Mouse (Mus musculus) adrenal gland, adult 2 months (tissue): Measurements from ENCODE around the gene Tmem273. TPM values are rescaled to one million over a fixed set of nuclear protein-coding genes. Genes with fewer than 3 reads are reported as not detected.
A peak's percentile ranks its signal among the peaks of the same experiment; 100 is the strongest.

Source experiments
- DNase-seq: peaks from one replicate; pipeline ENCODE4 v3.0.0; 2021
- polyA plus RNA-seq: library from polyadenylated mRNA; depleted of rRNA; stranded (reverse); fragments of >200 nt; gene quantifications from 2 replicates; pipeline ENCODE4 v1.2.3, GENCODE M21; 2012; rRNA removed
- total RNA-seq, 2 experiments: library from RNA; stranded (reverse); gene quantifications; 2 replicates each; pipeline ENCODE4 v1.2.3; 2021

Gene Tmem273
- total and polyA plus RNA-seq, 3 experiments = 1.2 to 4.5 (median 4.4) TPM

DNA sequence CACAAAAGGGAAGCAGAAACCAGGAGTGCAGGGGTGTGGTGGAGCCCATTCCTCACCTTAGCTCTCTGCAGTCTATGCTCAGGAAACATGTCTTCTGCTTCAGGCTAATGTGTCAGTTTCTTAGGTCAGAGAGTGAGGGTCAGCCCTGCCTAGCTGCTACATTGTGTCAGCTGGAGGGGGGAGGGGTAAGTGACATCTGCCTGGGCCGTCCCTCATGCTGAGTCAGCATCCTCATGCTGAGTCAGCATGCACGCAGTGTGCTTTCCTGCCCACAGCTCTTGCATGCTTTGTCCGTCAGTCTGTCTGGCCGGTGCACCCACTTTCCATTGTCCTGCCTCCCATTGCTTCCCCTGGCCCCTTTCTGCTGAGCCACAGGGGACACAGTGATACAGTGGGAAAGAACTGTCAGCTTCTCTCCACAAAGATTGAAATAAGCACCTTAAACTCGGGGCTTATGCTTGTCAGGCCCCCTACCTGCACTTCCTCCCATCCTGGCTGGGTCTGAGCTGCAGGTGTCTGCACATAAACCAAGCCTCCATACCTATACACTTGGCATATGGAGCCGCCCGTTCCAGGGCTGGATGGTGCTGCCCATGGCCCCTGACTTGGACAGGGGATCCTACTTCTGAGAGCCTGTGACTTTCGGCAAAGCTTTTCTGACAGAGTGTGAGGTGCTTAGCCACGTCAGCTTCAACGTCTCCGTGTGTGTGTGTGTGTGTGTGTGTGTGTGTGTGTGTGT lies 74.2 kb downstream of the Tmem273 start:
- peak; percentile 41 for DNase-seq

DNA sequence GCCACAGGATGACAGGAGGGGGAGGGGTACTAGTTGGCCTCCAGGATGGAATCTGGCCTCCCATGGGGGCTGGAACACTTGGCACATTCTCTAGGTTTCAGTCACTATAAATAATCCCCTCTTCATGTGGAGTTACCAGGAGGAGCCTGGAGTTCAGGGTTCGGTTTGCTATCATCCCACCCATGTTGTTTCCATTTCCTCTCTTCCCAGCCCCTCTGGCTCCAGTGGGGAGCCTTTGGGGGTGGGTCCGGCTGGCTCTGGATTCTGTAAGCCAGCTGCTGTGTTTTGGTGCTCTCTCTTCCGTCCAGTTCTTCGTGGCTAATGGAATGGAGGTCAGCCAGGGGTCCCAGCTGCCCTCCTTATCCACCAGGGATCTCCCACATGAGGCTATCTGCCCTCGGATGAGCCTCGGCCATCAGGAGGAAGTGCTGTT lies 75.4 kb downstream of the Tmem273 start:
- DNase-seq = no peak

DNA sequence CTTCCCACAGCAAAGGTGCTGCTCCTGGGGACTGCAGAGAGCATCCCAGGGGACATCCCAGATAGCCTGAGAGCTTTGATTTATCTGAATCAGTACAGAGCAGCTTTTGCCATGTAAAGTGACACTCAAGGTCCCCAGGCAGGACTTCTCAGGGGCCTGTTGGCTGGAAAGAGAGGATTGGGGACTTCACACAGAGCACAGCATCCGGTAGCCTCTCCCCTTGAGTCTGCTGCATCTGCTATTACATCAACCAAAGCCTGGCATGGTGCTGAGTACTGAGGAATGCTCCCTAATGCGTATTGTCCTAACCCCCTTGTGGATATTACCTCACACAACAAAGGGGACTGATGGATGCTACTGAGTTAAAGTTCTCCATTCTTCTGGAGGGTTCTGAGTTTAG lies 75.9 kb downstream of the Tmem273 start:
- no peak for DNase-seq

DNA sequence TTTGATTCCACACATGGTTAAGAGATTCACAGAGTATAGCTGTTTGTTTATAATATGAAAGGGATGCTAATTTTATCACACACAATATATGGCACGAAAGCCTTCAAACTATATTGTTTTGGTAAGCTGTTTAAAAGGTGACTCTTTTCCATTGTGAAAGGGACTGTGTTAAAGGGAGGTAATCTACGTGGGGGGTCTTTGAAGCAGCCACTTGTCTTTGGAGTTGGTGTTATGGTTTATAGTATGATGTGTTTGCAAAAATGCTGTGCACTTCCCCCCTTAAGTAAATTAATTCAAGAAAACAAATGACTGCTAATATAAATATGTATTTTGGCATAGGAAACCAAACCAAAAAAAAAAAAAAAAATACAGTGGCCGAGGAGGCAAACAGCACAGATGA lies 79.6 kb downstream of the Tmem273 start:
- DNase-seq = no peak

Other genes starting within 250 kb of the Tmem273 start
- gene Prrxl1, start 186.6 kb upstream of the Tmem273 start, total RNA-seq = 1 to 10 TPM in 1 of 2 experiments, under 1 TPM in 1; 0.81 to 3.1 TPM
- 0.46 and 1.6 TPM in 2 replicates for gene Prrxl1, start 186.6 kb upstream of the Tmem273 start, polyA plus RNA-seq
- not detected for gene 3425401B19Rik, start 100.7 kb upstream of the Tmem273 start, total RNA-seq
- 0.03 TPM in 1 of 2 replicates, not detected in the other for gene 3425401B19Rik, start 100.7 kb upstream of the Tmem273 start, polyA plus RNA-seq
- under 1 TPM; 0.17 TPM for gene Fam170b, start 48.0 kb downstream of the Tmem273 start, total RNA-seq
- 0.07 and 0.19 TPM in 2 replicates for gene Fam170b, start 48.0 kb downstream of the Tmem273 start, polyA plus RNA-seq
- 10 to 100 TPM; 14.0 to 17.1 TPM for gene Vstm4, start 70.8 kb downstream of the Tmem273 start, total RNA-seq
- 7.1 and 7.9 TPM in 2 replicates for gene Vstm4, start 70.8 kb downstream of the Tmem273 start, polyA plus RNA-seq
- gene Lrrc18, start 205.4 kb downstream of the Tmem273 start, total RNA-seq = under 1 TPM; 0.20 to 0.73 TPM
- 0.26 TPM in 1 of 2 replicates, not detected in the other for gene Lrrc18, start 205.4 kb downstream of the Tmem273 start, polyA plus RNA-seq